Mouse (Mus musculus) forebrain, embryonic 14.5 days (tissue): ENCODE results near the gene Ddost. TPM values are rescaled to one million over a fixed set of nuclear protein-coding genes. Genes with fewer than 3 reads are reported as not detected.

Source experiments
- ATAC-seq: fragments of 200-750 bp; cut with Nextera tagmentation; 2 replicates; pipeline ENCODE4 v1.8.0; 2017; ENCODE audit warnings: mild to moderate bottlenecking, moderate library complexity
- DNase-seq: peaks from one replicate; pipeline ENCODE4 v3.0.0-alpha.2; 2015; ENCODE audit warnings: low spot score
- H3K27ac ChIP-seq: fragments of 300-500 bp; sonication (generic); 2 replicates; pipeline ENCODE4 v1.5.1; 2014; ENCODE audit warnings: low read depth, mild to moderate bottlenecking, control low read depth, low read length, moderate library complexity
- H3K27me3 ChIP-seq: fragments of 300-500 bp; sonication (generic); replicated peaks from 2 replicates; pipeline ENCODE4 v1.6.1; 2014; ENCODE audit warnings: low read length, control low read depth, mixed read lengths; ENCODE audit not compliant: control insufficient read depth, insufficient read depth
- H3K36me3 ChIP-seq: fragments of 300-500 bp; sonication (generic); 2 replicates; pipeline ENCODE4 v1.6.1; 2014; ENCODE audit warnings: low read length, control low read depth; ENCODE audit not compliant: control insufficient read depth, insufficient read depth
- H3K4me1 ChIP-seq: fragments of 300-500 bp; sonication (generic); 2 replicates; pipeline ENCODE4 v1.6.1; 2014; ENCODE audit warnings: antibody characterized with exemption, low read length, control low read depth; ENCODE audit not compliant: control insufficient read depth, insufficient read depth
- H3K4me2 ChIP-seq: fragments of 300-500 bp; sonication (generic); 2 replicates; pipeline ENCODE4 v1.6.1; 2014; ENCODE audit warnings: mild to moderate bottlenecking, control low read depth, low read length
- H3K4me3 ChIP-seq: fragments of 300-500 bp; sonication (generic); 2 replicates; pipeline ENCODE4 v1.5.1; 2014; ENCODE audit warnings: low read depth, low read length, control low read depth
- H3K9ac ChIP-seq: fragments of 300-500 bp; sonication (generic); 2 replicates; pipeline ENCODE4 v1.6.1; 2014; ENCODE audit warnings: mild to moderate bottlenecking, low read length, control low read depth, moderate library complexity
- H3K9me3 ChIP-seq: fragments of 300-500 bp; sonication (generic); replicated peaks from 2 replicates; pipeline ENCODE4 v1.6.1; 2016; ENCODE audit warnings: low read length, control low read depth, mixed read lengths; ENCODE audit not compliant: control insufficient read depth
- WGBS: fragments of 180-500 bp; shearing (Covaris S2); extraction: QIAGEN DNeasy Blood & Tissue Kit; methylation state at CpG from one replicate; pipeline ENCODE4 v1.1.7; 2014; 5-methylcytosine and 5-hydroxymethylcytosine counted together
- polyA plus RNA-seq: library from polyadenylated mRNA; unstranded; fragments of >200 nt; fragmentation: Nextera tagmentation; extraction: Ambion mirVana; gene quantifications from 2 replicates; pipeline ENCODE4 v1.2.1, GENCODE M21; 2014

The Ddost gene
- polyA plus RNA-seq, 1 experiment from 2014 or later = 182 TPM

- 51% methylated on average over 6 of the region's 6 CpGs for WGBS
- H3K9me3 ChIP-seq = no peaks in the 10 kb centered on the region
- ATAC-seq = peak; percentile 64; the same call in 1 of the 2 replicates
- H3K27me3 ChIP-seq = no peaks in the 10 kb centered on the region
- peak; percentile 65 for DNase-seq
- no peak overlapping the region for H3K27ac ChIP-seq
- peaks cover 4% of the 10 kb centered on the region; the same call in 1 of the 2 replicates for H3K4me1 ChIP-seq
- no peak overlapping the region for H3K4me2 ChIP-seq
- no peak overlapping the region for H3K9ac ChIP-seq
- peaks cover 45% of the 10 kb centered on the region for H3K36me3 ChIP-seq
- H3K4me3 ChIP-seq = no peak overlapping the region
Observed at GRCm38 (mm10) chr4:138318509-138319266, 14.2 kb downstream of the Ddost start.

GRCm38 (mm10) chr4:138319508-138319907 is 15.0 kb downstream of the Ddost start:
- WGBS = 30% methylated on average over 10 of the region's 10 CpGs
- peak; percentile 40; the same call in 1 of the 2 replicates for ATAC-seq
- Histone ChIP-seq H3K36me3 (peaks cover 36% of the 10 kb centered on the region), H3K27ac (no peak overlapping the region), H3K4me1 (peaks cover 4% of the 10 kb centered on the region; the same call in 1 of the 2 replicates), H3K9ac (no peak overlapping the region), H3K9me3 (no peaks in the 10 kb centered on the region), H3K27me3 (no peaks in the 10 kb centered on the region), H3K4me3 (no peak overlapping the region), H3K4me2 (no peak overlapping the region)
- DNase-seq = peak; percentile 85

- Histone ChIP-seq H3K4me2 (no peak overlapping the region), H3K4me3 (no peak overlapping the region), H3K9me3 (no peaks in the 10 kb centered on the region), H3K9ac (no peak overlapping the region), H3K36me3 (peaks cover 26% of the 10 kb centered on the region), H3K27ac (no peak overlapping the region), H3K27me3 (no peaks in the 10 kb centered on the region), H3K4me1 (peaks cover 4% of the 10 kb centered on the region; the same call in 1 of the 2 replicates)
- no peak for DNase-seq
- 79% methylated on average over 11 of the region's 11 CpGs for WGBS
- no peak for ATAC-seq
Observed at GRCm38 (mm10) chr4:138320711-138321110, 16.2 kb downstream of the Ddost start.

DNA sequence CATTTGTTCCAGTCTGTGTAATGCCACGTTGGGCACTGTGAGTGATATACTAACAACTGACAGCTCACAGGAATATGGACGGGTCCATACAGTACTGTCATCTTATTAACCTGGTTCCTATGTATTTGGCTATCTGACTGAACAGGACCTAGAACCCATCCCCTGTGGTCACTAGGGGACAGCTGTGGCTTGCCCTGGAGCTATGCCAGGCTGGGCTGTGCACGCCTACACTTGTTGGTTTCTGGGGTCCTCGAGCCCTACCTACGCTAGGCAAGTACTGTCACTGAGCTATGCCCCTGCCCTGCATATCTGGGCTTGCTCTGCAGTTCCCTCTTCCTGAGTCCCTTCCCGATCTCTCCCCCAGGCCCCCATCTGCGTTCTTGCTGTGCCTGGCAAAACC is 17.0 kb downstream of the Ddost start:
- Histone ChIP-seq H3K4me1 (peaks cover 4% of the 10 kb centered on the region; the same call in 1 of the 2 replicates), H3K36me3 (peaks cover 19% of the 10 kb centered on the region), H3K4me2 (no peak overlapping the region), H3K9me3 (no peaks in the 10 kb centered on the region), H3K27me3 (no peaks in the 10 kb centered on the region), H3K4me3 (no peak overlapping the region), H3K27ac (no peak overlapping the region), H3K9ac (no peak overlapping the region)
- ATAC-seq (no peak), DNase-seq (no peak)
- 75% methylated on average over 7 of the region's 7 CpGs for WGBS

GRCm38 (mm10) chr4:138322692-138323091 is 18.2 kb downstream of the Ddost start:
- WGBS = 9% methylated on average over 4 of the region's 4 CpGs
- no peak overlapping the region for H3K4me2 ChIP-seq
- H3K9me3 ChIP-seq = no peaks in the 10 kb centered on the region
- 0 out of 2 replicates have a peak overlapping the region, but pooled peaks have one; percentile 5 for H3K27ac ChIP-seq
- peak; percentile 44 for DNase-seq
- ATAC-seq = no peak
- H3K27me3 ChIP-seq = no peaks in the 10 kb centered on the region
- H3K4me1 ChIP-seq = peaks cover 4% of the 10 kb centered on the region; the same call in 1 of the 2 replicates
- no peak overlapping the region for H3K4me3 ChIP-seq
- peaks cover 10% of the 10 kb centered on the region; the same call in 1 of the 2 replicates for H3K36me3 ChIP-seq
- H3K9ac ChIP-seq = peak overlapping the region; percentile 7; the same call in 1 of the 2 replicates

- no peak for ATAC-seq
- no peak overlapping the region for H3K4me2 ChIP-seq
- no peak for DNase-seq
- no peak overlapping the region for H3K4me3 ChIP-seq
- WGBS = 82% methylated on average over 4 of the region's 4 CpGs
- no peaks in the 10 kb centered on the region for H3K9me3 ChIP-seq
- peaks cover 10% of the 10 kb centered on the region; the same call in 1 of the 2 replicates for H3K36me3 ChIP-seq
- 0 out of 2 replicates have a peak overlapping the region, but pooled peaks have one; percentile 14 for H3K27ac ChIP-seq
- peaks cover 4% of the 10 kb centered on the region; the same call in 1 of the 2 replicates for H3K4me1 ChIP-seq
- no peak overlapping the region for H3K9ac ChIP-seq
- no peaks in the 10 kb centered on the region for H3K27me3 ChIP-seq
Observed at GRCm38 (mm10) chr4:138323753-138324152, 19.2 kb downstream of the Ddost start.

DNA sequence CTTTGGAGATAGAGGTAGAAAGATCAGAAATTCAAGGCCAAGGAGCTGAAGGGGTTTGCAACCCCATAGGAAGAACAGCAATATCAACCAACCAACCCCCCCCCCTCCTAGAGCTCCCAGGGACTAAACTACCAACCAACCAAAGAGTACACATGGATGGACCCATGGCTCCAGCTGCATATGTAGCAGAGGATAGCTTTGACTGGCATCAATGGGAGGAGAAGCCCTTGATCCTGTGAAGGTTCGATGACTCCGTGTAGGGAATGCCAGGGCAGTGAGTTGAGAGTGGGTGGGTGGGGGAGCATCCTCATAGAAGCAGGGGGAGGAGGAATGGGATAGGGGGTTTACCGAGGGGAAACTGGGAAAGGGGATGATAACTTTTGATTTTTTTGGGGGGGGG is 19.9 kb downstream of the Ddost start:
- no peak for ATAC-seq
- WGBS = 100% methylated on average over 3 of the region's 3 CpGs
- H3K27ac ChIP-seq = no peak overlapping the region

DNA sequence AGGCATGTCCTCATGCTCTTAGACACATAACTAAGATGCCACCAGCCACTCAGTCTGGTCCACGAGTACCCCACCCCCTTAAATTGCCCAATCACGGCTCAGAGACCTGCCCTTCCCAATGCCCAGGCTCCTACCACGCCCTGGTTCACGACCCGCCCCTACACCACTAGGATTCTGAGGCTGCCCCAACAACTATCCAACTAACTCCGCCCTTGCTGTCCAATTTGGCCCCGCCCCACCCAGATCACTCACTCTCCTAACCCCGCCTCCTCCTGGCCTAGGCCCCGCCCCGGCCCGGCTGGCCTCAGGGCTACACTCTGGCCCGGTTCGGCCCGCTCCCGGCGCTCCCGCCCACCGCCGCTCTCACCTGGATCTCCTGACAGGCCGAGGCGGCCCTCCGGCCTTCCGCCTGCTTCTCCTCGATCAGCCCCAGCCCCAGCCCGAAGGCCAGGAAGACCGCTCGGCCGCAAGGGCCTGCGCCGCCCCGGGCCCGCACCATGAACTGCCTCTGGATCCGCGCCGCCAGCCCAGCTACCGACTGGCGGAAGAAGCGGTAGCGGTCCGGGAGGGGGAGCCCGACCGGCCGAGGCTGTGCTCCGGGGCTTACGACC is 21.0 kb downstream of the Ddost start:
- peak overlapping the region; percentile 56 for H3K4me2 ChIP-seq
- WGBS = under 1% methylated on average over 45 of the region's 45 CpGs
- H3K36me3 ChIP-seq = peaks cover 2% of the 10 kb centered on the region; the same call in 1 of the 2 replicates
- H3K27me3 ChIP-seq = no peaks in the 10 kb centered on the region
- ATAC-seq (peak; percentile 89), DNase-seq (peak; percentile 87)
- H3K4me1 ChIP-seq = peaks cover 4% of the 10 kb centered on the region; the same call in 1 of the 2 replicates
- H3K27ac ChIP-seq = peak overlapping the region; percentile 95
- H3K9ac ChIP-seq = peak overlapping the region; percentile 88
- H3K9me3 ChIP-seq = no peaks in the 10 kb centered on the region
- H3K4me3 ChIP-seq = peak overlapping the region; percentile 79

More for the DNA sequence above, 19.9 kb downstream of the Ddost start:
- H3K9me3 ChIP-seq = no peaks in the 10 kb centered on the region
- peaks cover 10% of the 10 kb centered on the region; the same call in 1 of the 2 replicates for H3K36me3 ChIP-seq
- H3K4me3 ChIP-seq = no peak overlapping the region
- no peak for DNase-seq
- H3K4me1 ChIP-seq = peaks cover 4% of the 10 kb centered on the region; the same call in 1 of the 2 replicates
- H3K4me2 ChIP-seq = no peak overlapping the region
- no peak overlapping the region for H3K9ac ChIP-seq
- H3K27me3 ChIP-seq = no peaks in the 10 kb centered on the region
